In the genomic region with DNA sequence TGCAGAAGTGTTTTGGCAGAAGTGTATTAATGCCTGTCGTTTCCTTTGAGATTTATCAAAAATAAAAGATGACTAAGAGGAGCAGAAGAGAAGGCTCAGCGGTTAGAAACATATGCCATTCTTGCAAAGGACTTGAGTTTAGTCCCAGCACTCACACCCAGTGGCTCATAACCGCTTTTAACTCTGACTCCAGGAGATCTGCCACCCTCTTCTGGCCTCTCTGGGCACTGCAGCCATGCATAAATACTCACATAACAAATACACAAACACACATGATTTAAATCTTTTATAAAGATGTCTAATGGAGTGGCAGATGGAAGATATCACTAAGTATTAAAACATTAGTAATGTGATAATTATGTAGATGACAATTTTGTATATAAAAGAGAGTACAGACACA, we compare ENCODE assay signal across 20 mouse cellular contexts. TPM values are rescaled to one million over a fixed set of nuclear protein-coding genes. Genes with fewer than 3 reads are reported as not detected.
DNase-seq lines count a peak whose midpoint lies in the region; ATAC-seq and TF ChIP-seq lines count a peak whose summit lies in the region.
"Had no signal": no experiment of that assay in that cellular context is flagged by ENCODE, and none has a peak within 500 bp of the region (broad histone marks: within the 10 kb centered on the region; RNA-seq: fewer than 3 reads in every experiment).

No protein-coding gene starts in this region.

- no peaks in the 10 kb centered on the region for H3K9me3 ChIP-seq in hindbrain, postnatal 0 days (ENCODE audit: low read length)
- H3K9me3 ChIP-seq in hindbrain, embryonic 16.5 days (ENCODE audit: control insufficient read depth, low read length) = no peaks in the 10 kb centered on the region
- no peaks in the 10 kb centered on the region for H3K9me3 ChIP-seq in lung, embryonic 14.5 days (ENCODE audit: low read depth, low read length)
- no peaks in the 10 kb centered on the region for H3K9me3 ChIP-seq in MEL (replicated peaks; ENCODE audit: insufficient read depth, low read length)
- H3K9me3 ChIP-seq: embryonic facial prominence, embryonic 13.5 days; hindbrain, embryonic 13.5 days; limb, embryonic 15.5 days; midbrain, embryonic 10.5 days; neural tube, embryonic 15.5 days had no signal

- peak; percentile 40 for TF ChIP-seq RAD21 in MEL (IDR thresholded peaks at IDR 0.05; ENCODE audit: low read depth, low read length)

- WGBS in hindbrain, postnatal 0 days = 69% methylated on average over 3 of the region's 3 CpGs
- WGBS in hindbrain, embryonic 16.5 days = 58% methylated on average over 3 of the region's 3 CpGs
- 63% methylated on average over 3 of the region's 3 CpGs for WGBS in lung, embryonic 14.5 days
- 83% methylated on average over 3 of the region's 3 CpGs for WGBS in small intestine, adult 2 months

- no peak for TF ChIP-seq POLR2A in MEL (IDR thresholded peaks at IDR 0.05; ENCODE audit: control insufficient read depth in 1 of 2, insufficient read depth in 1 of 2, low read depth in 1 of 2, low read length in 2 of 2, poor library complexity in 1 of 2)
- TF ChIP-seq POLR2A in small intestine, adult 2 months (IDR thresholded peaks at IDR 0.05; ENCODE audit: low read depth, low read length) = no peak

- H3K4me2 ChIP-seq in hindbrain, postnatal 0 days (ENCODE audit: low read depth, low read length) = no peak overlapping the region
- no peak overlapping the region for H3K4me2 ChIP-seq in hindbrain, embryonic 16.5 days (ENCODE audit: low read length)
- no peak overlapping the region for H3K4me2 ChIP-seq in lung, embryonic 14.5 days
- H3K4me2 ChIP-seq: embryonic facial prominence, embryonic 13.5 days; hindbrain, embryonic 13.5 days; limb, embryonic 15.5 days; neural tube, embryonic 15.5 days had no signal

- DNase-seq in hindbrain, postnatal 0 days (ENCODE audit: low spot score) = no peak
- DNase-seq in lung, embryonic 14.5 days = no peak
- DNase-seq in lung, postnatal 14 days = no peak
- peak; percentile 54 for DNase-seq in MEL (ENCODE audit: low read depth, low spot score)
- no peak for DNase-seq in testis, postnatal 10 days (ENCODE audit: low spot score)
- no peak for DNase-seq in kidney, adult 18-20 months
- DNase-seq: cerebellum, adult 11 months; cerebellum, postnatal 36 days; heart, adult 18-20 months; heart, postnatal 10 days; lung, postnatal 36 days had no signal

- ATAC-seq in hindbrain, postnatal 0 days = no peak
- no peak for ATAC-seq in hindbrain, embryonic 16.5 days
- ATAC-seq in lung, embryonic 14.5 days (ENCODE audit: insufficient read depth) = no peak

- no peaks in the 10 kb centered on the region for H3K4me1 ChIP-seq in hindbrain, postnatal 0 days (ENCODE audit: insufficient read depth, low read length)
- no peaks in the 10 kb centered on the region for H3K4me1 ChIP-seq in hindbrain, embryonic 16.5 days (ENCODE audit: control insufficient read depth, insufficient read depth, low read depth, low read length)
- no peaks in the 10 kb centered on the region for H3K4me1 ChIP-seq in lung, embryonic 14.5 days (ENCODE audit: insufficient read depth)
- H3K4me1 ChIP-seq in MEL (ENCODE audit: control insufficient read depth in 1 of 2, insufficient read depth in 2 of 2, low read length in 2 of 2) = no peaks in the 10 kb centered on the region
- no peaks in the 10 kb centered on the region for H3K4me1 ChIP-seq in small intestine, adult 2 months (ENCODE audit: control insufficient read depth, insufficient read depth, insufficient read length, low read length)
- H3K4me1 ChIP-seq: embryonic facial prominence, embryonic 13.5 days; hindbrain, embryonic 13.5 days; limb, embryonic 15.5 days; midbrain, embryonic 10.5 days; neural tube, embryonic 15.5 days had no signal

- TF ChIP-seq EP300 in MEL (IDR thresholded peaks at IDR 0.05; ENCODE audit: low read depth in 1 of 2, low read length in 2 of 2) = no peak

- no peaks in the 10 kb centered on the region for H3K79me2 ChIP-seq in MEL (ENCODE audit: control insufficient read depth, insufficient read depth, low read length, poor library complexity)

- H3K4me3 ChIP-seq in hindbrain, postnatal 0 days (ENCODE audit: low read length) = no peak overlapping the region
- H3K4me3 ChIP-seq in hindbrain, embryonic 16.5 days (ENCODE audit: low read length) = no peak overlapping the region
- no peak overlapping the region for H3K4me3 ChIP-seq in lung, embryonic 14.5 days (ENCODE audit: low read depth, low read length)
- H3K4me3 ChIP-seq in MEL (ENCODE audit: control insufficient read depth in 1 of 2, insufficient read depth in 1 of 2, low read depth in 2 of 2, low read length in 2 of 2) = no peak overlapping the region
- no peak overlapping the region for H3K4me3 ChIP-seq in small intestine, adult 2 months (ENCODE audit: low read depth, low read length)
- H3K4me3 ChIP-seq: embryonic facial prominence, embryonic 13.5 days; hindbrain, embryonic 13.5 days; limb, embryonic 15.5 days; midbrain, embryonic 10.5 days; neural tube, embryonic 15.5 days had no signal

- H3K27ac ChIP-seq in hindbrain, postnatal 0 days = no peak overlapping the region
- no peak overlapping the region for H3K27ac ChIP-seq in hindbrain, embryonic 16.5 days (ENCODE audit: low read depth, low read length)
- no peak overlapping the region for H3K27ac ChIP-seq in lung, embryonic 14.5 days (ENCODE audit: low read depth)
- H3K27ac ChIP-seq in MEL (ENCODE audit: control insufficient read depth, low read depth, low read length) = no peak overlapping the region
- no peak overlapping the region for H3K27ac ChIP-seq in small intestine, adult 2 months (ENCODE audit: insufficient read depth, low read depth, low read length)
- H3K27ac ChIP-seq: embryonic facial prominence, embryonic 13.5 days; hindbrain, embryonic 13.5 days; limb, embryonic 15.5 days; midbrain, embryonic 10.5 days; neural tube, embryonic 15.5 days had no signal

- H3K9ac ChIP-seq in hindbrain, postnatal 0 days (replicated peaks; ENCODE audit: low read length) = no peak overlapping the region
- no peak overlapping the region for H3K9ac ChIP-seq in hindbrain, embryonic 16.5 days (ENCODE audit: low read depth, low read length)
- H3K9ac ChIP-seq in lung, embryonic 14.5 days = no peak overlapping the region
- no peak overlapping the region for H3K9ac ChIP-seq in MEL (ENCODE audit: control insufficient read depth, low read depth, low read length, poor library complexity, severe bottlenecking)
- H3K9ac ChIP-seq: embryonic facial prominence, embryonic 13.5 days; hindbrain, embryonic 13.5 days; limb, embryonic 15.5 days; neural tube, embryonic 15.5 days had no signal

- no peaks in the 10 kb centered on the region for H3K27me3 ChIP-seq in hindbrain, postnatal 0 days (ENCODE audit: insufficient read depth, low read length)
- no peaks in the 10 kb centered on the region for H3K27me3 ChIP-seq in hindbrain, embryonic 16.5 days (replicated peaks; ENCODE audit: control insufficient read depth, insufficient read depth, low read length)
- no peaks in the 10 kb centered on the region for H3K27me3 ChIP-seq in lung, embryonic 14.5 days (ENCODE audit: insufficient read depth, low read length)
- H3K27me3 ChIP-seq in MEL (ENCODE audit: control insufficient read depth in 1 of 2, insufficient read depth in 2 of 2, low read length in 2 of 2) = no peaks in the 10 kb centered on the region
- no peaks in the 10 kb centered on the region for H3K27me3 ChIP-seq in small intestine, adult 2 months (ENCODE audit: control insufficient read depth, insufficient read depth, low read length)
- H3K27me3 ChIP-seq: embryonic facial prominence, embryonic 13.5 days; hindbrain, embryonic 13.5 days; limb, embryonic 15.5 days; neural tube, embryonic 15.5 days had no signal

- H3K36me3 ChIP-seq in hindbrain, postnatal 0 days (ENCODE audit: insufficient read depth, low read length) = no peaks in the 10 kb centered on the region
- no peaks in the 10 kb centered on the region for H3K36me3 ChIP-seq in hindbrain, embryonic 16.5 days (ENCODE audit: control insufficient read depth, insufficient read depth, low read length)
- H3K36me3 ChIP-seq in lung, embryonic 14.5 days (ENCODE audit: insufficient read depth) = no peaks in the 10 kb centered on the region
- peaks cover 0 to 2% of the 10 kb centered on the region in 2 experiments; a peak in 2 of 4 replicates for H3K36me3 ChIP-seq in MEL (ENCODE audit: control insufficient read depth in 1 of 2, insufficient read depth in 2 of 2, low read length in 2 of 2)
- H3K36me3 ChIP-seq in small intestine, adult 2 months (ENCODE audit: control insufficient read depth, insufficient read depth, low read length) = no peaks in the 10 kb centered on the region
- H3K36me3 ChIP-seq: neural tube, embryonic 15.5 days had no signal

- peak; percentile 34 for TF ChIP-seq CTCF in hindbrain, postnatal 0 days (IDR thresholded peaks at IDR 0.05; ENCODE audit: low read depth)
- TF ChIP-seq CTCF in lung, embryonic 14.5 days (IDR thresholded peaks at IDR 0.05; ENCODE audit: low read depth) = peak; percentile 23; the same call in 1 of the 2 replicates
- TF ChIP-seq CTCF in MEL (IDR thresholded peaks at IDR 0.05 in 2 of 3, conservative IDR thresholded peaks at IDR 0.05 in 1 of 3; ENCODE audit: control insufficient read depth in 1 of 3, insufficient read depth in 1 of 3, low read depth in 2 of 3, low read length in 3 of 3, poor library complexity in 1 of 3, severe bottlenecking in 1 of 3) = peak; percentile 43 to 54 (median 45)
- peak; percentile 41; the same call in 1 of the 2 replicates for TF ChIP-seq CTCF in small intestine, adult 2 months (IDR thresholded peaks at IDR 0.05; ENCODE audit: extremely low read depth, insufficient read length, insufficient replicate concordance, low read depth, low read length)

RNA-seq across cellular contexts. Expression of a gene that starts 20.8 kb away (rescaled TPM):
- 0.43 TPM in 1 of 2 replicates, not detected in the other for total RNA-seq in hindbrain, postnatal 0 days (2014; rRNA removed)
- polyA plus RNA-seq in hindbrain, postnatal 0 days (2015; fragmentation: Nextera tagmentation; extraction: Ambion mirVana) = not detected in 2 replicates
- polyA plus RNA-seq in hindbrain, embryonic 16.5 days (2015; fragmentation: Nextera tagmentation; extraction: Ambion mirVana) = 0.17 TPM in 1 of 2 replicates, not detected in the other
- not detected in 2 replicates for polyA plus RNA-seq in lung, embryonic 14.5 days (2014; fragmentation: Nextera tagmentation; extraction: Ambion mirVana)
- total RNA-seq in MEL (2012; rRNA removed) = 6.1 and 6.7 TPM in 2 replicates
- polyA plus RNA-seq in MEL (2012; ENCODE audit: insufficient read depth in 1 of 2, insufficient read length in 2 of 2, low read depth in 1 of 2, low replicate concordance in 2 of 2, missing spikeins in 1 of 2) = 10 to 100 TPM in 1 of 2 experiments, not detected in 1; 17.5 TPM
- polyA plus RNA-seq in small intestine, adult 2 months (2012; rRNA removed) = not detected in 2 replicates
- total RNA-seq: heart, adult 18-20 months; heart, postnatal 10 days had no signal
- polyA plus RNA-seq: embryonic facial prominence, embryonic 13.5 days; kidney, embryonic 14.5 days; limb, embryonic 15.5 days; midbrain, embryonic 10.5 days; neural tube, embryonic 15.5 days; stomach, embryonic 14.5 days had no signal

RNA-seq across cellular contexts. Expression of a gene that starts 26.0 kb away (rescaled TPM):
- total RNA-seq in hindbrain, postnatal 0 days (2014; rRNA removed) = 0.89 and 1.0 TPM in 2 replicates
- polyA plus RNA-seq in hindbrain, postnatal 0 days (2015; fragmentation: Nextera tagmentation; extraction: Ambion mirVana) = 1.8 and 2.3 TPM in 2 replicates
- 1.5 and 1.6 TPM in 2 replicates for polyA plus RNA-seq in hindbrain, embryonic 16.5 days (2015; fragmentation: Nextera tagmentation; extraction: Ambion mirVana)
- 0.92 and 1.1 TPM in 2 replicates for polyA plus RNA-seq in lung, embryonic 14.5 days (2014; fragmentation: Nextera tagmentation; extraction: Ambion mirVana)
- 0.04 TPM in 1 of 2 replicates, not detected in the other for total RNA-seq in MEL (2012; rRNA removed)
- polyA plus RNA-seq in MEL (2012; ENCODE audit: insufficient read depth in 1 of 2, insufficient read length in 2 of 2, low read depth in 1 of 2, low replicate concordance in 2 of 2, missing spikeins in 1 of 2) = not detected
- polyA plus RNA-seq in small intestine, adult 2 months (2012; rRNA removed) = 58.0 and 112 TPM in 2 replicates
- total RNA-seq: heart, adult 18-20 months had no signal
- polyA plus RNA-seq: midbrain, embryonic 10.5 days had no signal

RNA-seq across cellular contexts. Expression of a gene that starts 35.4 kb away (rescaled TPM):
- total RNA-seq in hindbrain, postnatal 0 days (2014; rRNA removed) = 126 and 127 TPM in 2 replicates
- polyA plus RNA-seq in hindbrain, postnatal 0 days (2015; fragmentation: Nextera tagmentation; extraction: Ambion mirVana) = 7.5 and 8.7 TPM in 2 replicates
- 4.0 and 5.3 TPM in 2 replicates for polyA plus RNA-seq in hindbrain, embryonic 16.5 days (2015; fragmentation: Nextera tagmentation; extraction: Ambion mirVana)
- polyA plus RNA-seq in lung, embryonic 14.5 days (2014; fragmentation: Nextera tagmentation; extraction: Ambion mirVana) = 22.5 and 25.0 TPM in 2 replicates
- 37.6 and 39.2 TPM in 2 replicates for total RNA-seq in MEL (2012; rRNA removed)
- polyA plus RNA-seq in MEL (2012; ENCODE audit: insufficient read depth in 1 of 2, insufficient read length in 2 of 2, low read depth in 1 of 2, low replicate concordance in 2 of 2, missing spikeins in 1 of 2) = 10 to 100 TPM in 1 of 2 experiments, not detected in 1; 63.0 TPM
- polyA plus RNA-seq in small intestine, adult 2 months (2012; rRNA removed) = 61.3 and 205 TPM in 2 replicates

RNA-seq across cellular contexts. Expression of a gene that starts 54.7 kb away (rescaled TPM):
- total RNA-seq in hindbrain, postnatal 0 days (2014; rRNA removed) = 8.4 and 12.1 TPM in 2 replicates
- polyA plus RNA-seq in hindbrain, postnatal 0 days (2015; fragmentation: Nextera tagmentation; extraction: Ambion mirVana) = 7.4 and 9.1 TPM in 2 replicates
- polyA plus RNA-seq in hindbrain, embryonic 16.5 days (2015; fragmentation: Nextera tagmentation; extraction: Ambion mirVana) = 9.3 and 10.8 TPM in 2 replicates
- 14.3 and 14.5 TPM in 2 replicates for polyA plus RNA-seq in lung, embryonic 14.5 days (2014; fragmentation: Nextera tagmentation; extraction: Ambion mirVana)
- total RNA-seq in MEL (2012; rRNA removed) = 10.9 and 11.2 TPM in 2 replicates
- 10 to 100 TPM in 1 of 2 experiments, not detected in 1; 11.3 TPM for polyA plus RNA-seq in MEL (2012; ENCODE audit: insufficient read depth in 1 of 2, insufficient read length in 2 of 2, low read depth in 1 of 2, low replicate concordance in 2 of 2, missing spikeins in 1 of 2)
- 5.6 and 7.5 TPM in 2 replicates for polyA plus RNA-seq in small intestine, adult 2 months (2012; rRNA removed)

Comparison
In these comparisons a context has a peak if more than half of its experiments do, and no peak if none do; other contexts are left out.
1. RNA of a gene that starts 26.0 kb away (polyA plus RNA-seq): 58.0 to 112 TPM in small intestine, adult 2 months; 1.8 to 2.3 TPM in hindbrain, postnatal 0 days, 1.5 to 1.6 TPM in hindbrain, embryonic 16.5 days, 0.92 to 1.1 TPM in lung, embryonic 14.5 days and not detected in MEL; every median in the first group is over 10 times any median in the second.
2. Peak in every context shown above with its lines, with median percentiles within 50 percentile points of each other: CTCF ChIP-seq.